Mouse (Mus musculus): ENCODE results near the gene Adipor1.

The Adipor1 gene

GRCm38 (mm10) chr1:134415168-134415831 is at the start of gene Adipor1:
Gene Adipor1 (plus strand): TSS chr1:134415378.
- DNase-seq (ENCODE audit: low read depth, low spot score): peak; percentile 96

DNA sequence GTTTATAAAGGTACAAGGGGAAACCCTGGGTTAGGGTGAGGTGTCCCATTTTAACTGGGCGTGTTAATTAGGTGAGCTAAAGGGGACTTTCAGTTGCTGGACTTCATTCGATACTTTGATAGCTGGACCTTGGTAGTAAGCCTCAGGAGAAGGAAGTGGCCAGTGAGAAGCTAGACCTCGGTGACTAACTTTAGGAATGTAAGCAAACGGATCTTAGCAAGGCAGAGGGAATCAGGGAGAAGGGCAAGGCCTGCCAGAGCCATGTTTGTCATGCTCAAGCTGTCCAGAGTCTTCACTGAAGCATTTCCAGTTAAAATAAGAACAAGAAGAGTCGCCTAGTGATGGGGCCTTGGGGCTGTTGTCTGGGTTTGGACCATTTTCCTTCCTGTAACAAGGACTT is 49.7 kb upstream of the Adipor1 start:
- no peak for DNase-seq (ENCODE audit: low read depth, low spot score)

GRCm38 (mm10) chr1:134368777-134369337 is 46.3 kb upstream of the Adipor1 start:
- DNase-seq (ENCODE audit: low read depth, low spot score): peak; percentile 63

DNA sequence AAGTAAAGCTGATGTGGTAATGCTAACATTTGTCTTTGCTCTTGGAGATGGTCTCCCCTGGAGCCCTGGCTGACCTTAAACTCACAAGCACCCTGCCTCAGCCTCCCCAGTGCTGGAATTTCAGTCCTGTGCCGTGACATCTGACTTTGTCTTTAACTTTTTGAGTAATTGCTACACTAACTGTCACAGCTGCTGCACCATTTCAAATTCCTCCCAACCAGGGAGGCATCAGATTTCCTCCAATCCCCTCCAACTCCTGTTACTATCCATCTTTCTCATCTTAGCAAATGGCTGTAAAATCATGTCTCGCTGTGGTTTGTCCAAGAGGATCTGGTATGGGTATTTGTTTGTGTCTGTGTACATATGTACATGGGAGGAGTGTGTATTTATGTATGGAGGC is 41.1 kb upstream of the Adipor1 start:
- no peak for DNase-seq (ENCODE audit: low read depth, low spot score)

DNA sequence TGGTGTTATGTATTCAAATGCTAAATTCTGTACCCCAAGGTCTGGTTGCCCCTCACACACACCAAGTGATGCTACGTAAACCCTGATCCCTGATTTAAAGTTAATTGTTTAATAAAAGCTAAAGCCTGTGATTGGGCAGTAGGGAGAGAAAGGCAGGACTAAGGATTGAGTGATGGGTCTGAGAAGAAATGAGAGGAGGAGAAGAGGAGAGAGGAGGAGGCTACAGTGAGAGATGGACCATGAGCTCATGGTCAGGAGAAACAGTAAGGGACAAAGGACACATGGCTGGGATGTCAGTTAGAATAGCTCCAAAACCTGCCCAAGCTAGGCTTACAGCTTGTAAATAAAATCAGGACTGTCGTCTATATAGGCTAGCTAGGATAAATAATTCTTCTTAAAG is 34.1 kb upstream of the Adipor1 start:
- DNase-seq (ENCODE audit: low read depth, low spot score): no peak

GRCm38 (mm10) chr1:134381795-134382625 is 33.2 kb upstream of the Adipor1 start:
- no peak for DNase-seq (ENCODE audit: low read depth, low spot score)

DNA sequence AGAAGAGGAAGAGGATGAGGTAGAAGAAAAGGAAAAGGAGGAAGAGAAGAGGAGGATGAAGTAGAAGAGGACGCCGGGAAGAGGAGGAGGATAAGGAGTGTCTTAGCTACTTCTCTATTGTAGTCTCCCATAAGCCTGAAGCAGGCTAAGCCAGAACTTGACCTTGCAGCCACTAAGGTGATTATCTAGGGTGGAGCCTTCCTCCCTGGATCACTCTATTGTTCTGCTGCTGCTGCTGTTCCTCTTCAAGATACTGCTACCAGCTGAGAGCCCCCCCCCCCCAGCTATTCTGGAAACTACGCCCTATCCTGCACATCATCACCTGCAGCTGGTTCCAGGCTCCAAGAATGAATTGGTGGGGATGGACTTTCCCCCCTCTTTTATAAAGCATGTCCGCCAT is 30.6 kb upstream of the Adipor1 start:
- no peak for DNase-seq (ENCODE audit: low read depth, low spot score)

DNA sequence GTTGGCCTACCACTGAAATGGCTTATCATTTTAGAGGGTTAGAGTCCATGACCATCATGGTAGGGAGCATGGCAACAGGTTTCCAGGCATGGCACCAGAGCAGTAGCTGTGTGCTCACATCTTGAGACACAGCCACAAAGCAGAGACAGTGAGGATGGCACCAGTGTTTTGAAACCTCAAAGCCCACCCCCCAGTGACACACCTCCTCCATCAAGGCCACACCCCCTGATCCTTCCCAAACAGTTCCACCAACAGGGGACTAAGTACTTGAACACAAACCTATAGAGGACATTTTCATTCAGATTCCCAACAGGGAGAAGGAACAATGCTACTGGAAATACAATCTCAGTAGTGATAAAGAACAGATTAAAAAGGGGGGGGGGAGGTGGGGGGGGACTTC is 30.0 kb upstream of the Adipor1 start:
- no peak for DNase-seq (ENCODE audit: low read depth, low spot score)

DNA sequence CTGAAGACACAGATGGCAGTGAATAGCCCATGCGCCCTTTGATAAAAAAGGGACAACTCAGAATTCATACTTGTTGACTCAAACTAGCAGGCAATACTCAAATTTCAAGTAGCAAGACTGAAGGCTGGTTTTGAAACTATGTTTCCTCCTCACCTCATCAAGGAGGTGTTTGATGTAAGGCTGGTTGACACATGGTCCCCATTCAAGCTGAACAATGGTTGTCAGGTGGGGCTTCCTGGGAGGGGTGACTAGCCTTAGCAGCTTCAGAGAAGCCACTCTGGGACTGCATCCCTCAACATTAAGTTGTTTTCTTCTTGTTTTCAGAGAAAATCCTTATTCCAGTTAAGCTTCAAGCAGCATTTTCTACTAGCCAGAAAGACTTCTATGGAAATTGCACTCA is 29.5 kb upstream of the Adipor1 start, which contains the start of gene 4933406M09Rik:
4933406M09Rik (plus strand) TSS at position 275 of the 400 bp plus-strand sequence.
- no peak for DNase-seq (ENCODE audit: low read depth, low spot score)

DNA sequence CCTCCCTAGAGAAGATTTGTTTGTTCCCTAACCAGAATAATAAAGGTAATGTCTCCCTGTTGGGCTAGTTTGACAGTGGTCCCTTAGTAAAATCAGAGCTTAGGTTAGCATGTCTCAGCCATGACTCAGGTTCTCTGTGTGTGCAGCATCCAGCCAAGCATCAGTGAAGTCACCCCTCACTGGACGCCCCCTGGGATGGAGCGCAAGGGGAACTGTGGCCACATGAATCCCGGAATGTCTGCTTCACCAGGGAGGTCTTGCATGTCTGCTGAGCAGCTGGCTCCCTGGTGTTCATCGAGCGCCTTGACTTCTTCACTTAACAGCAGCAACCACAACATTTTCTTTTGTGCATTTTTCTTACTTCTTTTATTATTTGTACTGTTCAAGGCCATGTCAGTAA is 21.4 kb upstream of the Adipor1 start:
- no peak for DNase-seq (ENCODE audit: low read depth, low spot score)

DNA sequence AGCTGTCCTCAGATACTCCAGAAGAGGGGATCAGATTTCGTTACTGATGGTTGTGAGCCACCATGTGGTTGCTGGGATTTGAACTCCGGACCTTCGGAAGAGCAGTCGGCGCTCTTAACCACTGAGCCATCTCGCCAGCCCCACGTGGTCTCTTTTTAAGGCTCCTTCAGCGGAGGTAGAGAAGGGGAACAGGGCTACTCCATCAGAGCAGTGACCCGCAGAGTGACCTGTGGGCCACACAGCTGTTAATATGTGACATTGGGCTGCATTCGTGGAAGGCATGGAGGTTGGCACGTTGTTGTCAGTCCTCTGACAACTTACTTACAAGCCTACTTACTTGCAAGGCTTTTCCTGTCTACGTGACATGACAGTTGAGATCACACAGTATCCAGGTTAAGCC is 17.0 kb upstream of the Adipor1 start:
- no peak for DNase-seq (ENCODE audit: low read depth, low spot score)

- no peak for DNase-seq (ENCODE audit: low read depth, low spot score)
These were observed 15.4 kb upstream of the Adipor1 start for GRCm38 (mm10) chr1:134399735-134400134.

DNA sequence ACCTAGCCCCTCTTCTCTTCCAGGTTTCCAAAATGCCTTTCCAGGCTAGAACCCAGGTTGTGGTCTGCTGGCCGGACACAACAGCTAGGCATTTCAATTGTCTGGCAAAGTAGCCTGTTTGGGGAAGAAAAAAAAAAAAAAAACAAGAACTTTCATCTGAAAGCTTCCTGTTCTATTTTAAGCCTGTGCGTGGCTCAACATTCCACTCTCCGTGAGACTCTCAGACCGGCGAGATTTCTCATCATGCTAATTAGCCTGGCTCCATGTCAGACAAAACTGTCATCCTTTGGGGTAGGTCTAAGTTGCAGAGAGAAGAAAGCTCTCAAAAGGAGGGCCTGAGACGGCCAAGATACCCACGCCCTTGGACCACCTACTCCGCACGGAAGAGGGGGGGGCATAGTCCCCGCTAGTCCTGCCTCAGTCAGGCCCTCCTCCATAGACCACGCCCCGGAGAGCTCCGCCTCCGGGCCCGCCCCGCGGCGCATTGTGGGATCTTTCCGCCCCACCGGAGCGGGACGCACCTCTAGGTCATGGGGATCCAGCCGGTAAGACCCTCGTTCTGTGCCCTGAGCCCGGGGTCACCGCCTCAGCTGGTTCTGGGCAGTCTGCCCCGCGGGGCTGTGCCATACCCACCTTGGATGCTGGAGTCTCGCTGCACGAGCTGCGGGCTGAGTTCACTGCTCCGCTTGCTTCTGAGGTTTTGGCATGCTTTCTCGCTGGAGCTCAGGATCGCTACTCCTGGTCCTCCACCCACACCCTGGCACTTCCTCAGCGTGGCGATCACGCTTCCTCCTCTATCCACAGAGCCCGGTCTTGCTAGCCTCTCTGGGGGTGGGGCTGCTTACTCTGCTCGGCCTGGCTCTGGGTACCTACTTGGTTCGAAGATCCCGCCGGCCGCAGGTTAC is 9.4 kb upstream of the Adipor1 start, which contains the start of gene Cyb5r1:
Cyb5r1 (plus strand) TSS at position 51 of the 905 bp plus-strand sequence.
- peak; percentile 93 for DNase-seq (ENCODE audit: low read depth, low spot score)

DNA sequence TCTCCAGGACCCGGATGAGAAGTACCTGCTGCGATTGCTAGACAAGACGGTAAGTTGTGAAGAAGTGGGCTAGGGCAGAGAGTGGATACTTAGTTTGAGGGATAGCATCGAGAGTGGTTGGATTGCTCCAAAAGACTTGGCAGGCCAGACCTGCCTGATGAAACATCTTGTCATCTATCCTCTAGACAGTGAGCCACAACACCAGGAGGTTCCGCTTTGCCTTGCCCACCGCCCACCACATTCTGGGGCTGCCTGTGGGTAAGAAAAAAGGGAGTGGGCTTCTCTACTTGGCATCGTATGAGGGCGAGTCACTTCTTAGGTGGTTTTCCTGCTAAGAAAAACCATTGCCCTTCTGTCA is 8.8 kb upstream of the Adipor1 start:
- no peak for DNase-seq (ENCODE audit: low read depth, low spot score)

DNA sequence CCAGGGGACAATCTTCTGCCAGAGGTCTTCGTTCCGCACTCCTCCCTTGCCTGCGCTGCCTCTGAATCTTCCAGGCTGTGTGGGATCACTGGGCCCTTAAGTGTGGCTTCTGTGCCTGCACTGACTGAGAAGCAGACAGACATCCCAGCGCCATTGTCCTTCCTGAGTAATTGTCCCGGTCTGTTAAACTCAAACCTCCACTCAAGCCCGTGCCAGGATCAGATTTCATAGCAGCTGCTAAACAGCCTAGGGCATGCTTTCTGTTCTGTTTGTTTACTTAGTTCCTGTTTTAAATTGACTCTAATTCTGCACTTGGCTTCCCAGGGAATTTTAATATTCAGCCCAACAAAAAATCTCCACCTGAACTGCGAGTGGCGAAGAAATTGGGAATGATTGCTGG is 7.1 kb upstream of the Adipor1 start:
- DNase-seq (ENCODE audit: low read depth, low spot score): no peak

- DNase-seq (ENCODE audit: low read depth, low spot score): no peak
These were observed 3.2 kb upstream of the Adipor1 start for GRCm38 (mm10) chr1:134411706-134412629.

- no peak for DNase-seq (ENCODE audit: low read depth, low spot score)
These were observed 1.1 kb upstream of the Adipor1 start for GRCm38 (mm10) chr1:134414038-134414437.

- DNase-seq (ENCODE audit: low read depth, low spot score): peak; percentile 57
These were observed 544 bp upstream of the Adipor1 start for GRCm38 (mm10) chr1:134414501-134415167.

DNA sequence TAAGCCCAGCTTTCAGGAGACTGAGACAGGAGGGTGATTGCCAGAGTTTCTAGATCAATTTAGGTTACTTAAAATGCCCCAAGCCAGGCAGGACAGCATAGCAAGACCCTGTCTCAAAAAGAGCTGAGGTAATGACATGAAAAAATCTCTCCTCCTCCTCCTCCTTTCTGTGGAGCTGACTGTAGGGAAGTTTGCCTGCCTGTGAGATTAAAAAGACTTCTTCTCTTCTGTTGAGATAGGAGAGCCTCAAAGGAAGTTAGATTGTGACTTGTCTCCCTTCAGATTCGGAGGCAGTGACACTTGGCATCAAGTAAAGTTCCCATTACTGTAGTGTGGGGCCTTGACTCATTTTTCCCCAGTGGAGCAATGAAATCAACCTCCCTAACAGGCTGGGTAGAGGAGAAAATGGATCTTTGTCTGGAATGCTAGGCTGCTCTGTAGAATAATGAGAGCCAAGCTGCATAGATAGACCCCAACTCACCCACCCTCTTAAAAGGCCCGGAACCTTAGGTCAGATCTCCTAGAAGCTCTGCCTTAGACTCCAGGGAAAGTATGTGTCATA is 3.3 kb downstream of the Adipor1 start:
- DNase-seq (ENCODE audit: low read depth, low spot score): no peak

DNA sequence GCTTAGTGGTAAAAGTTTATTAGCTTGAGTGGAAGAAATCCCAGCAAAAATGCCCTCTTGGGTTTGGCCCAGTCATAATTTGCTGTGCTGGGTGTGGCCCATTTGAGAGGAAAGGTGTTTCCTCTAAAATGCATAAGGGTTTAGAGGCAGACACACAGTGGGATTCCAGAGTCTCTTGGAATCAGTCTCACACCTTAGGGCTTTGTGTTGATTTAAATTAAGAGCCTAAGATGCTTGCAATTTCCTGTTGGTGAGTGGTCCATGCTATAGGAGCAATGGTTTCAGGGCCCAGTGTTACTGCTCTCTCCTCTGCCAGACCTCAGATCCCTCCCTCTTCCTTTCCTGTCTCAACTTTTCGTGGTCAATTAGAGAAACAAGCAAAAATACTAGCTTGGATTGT is 4.0 kb downstream of the Adipor1 start:
- DNase-seq (ENCODE audit: low read depth, low spot score): no peak

Measured in A20 (cell line).